Mouse (Mus musculus) regulatory T cell (primary cell): Measurements from ENCODE around the gene Ing3.

Source experiments
- in situ Hi-C: fragments of 300-600 bp; cut with MboI, MseI; formaldehyde crosslinking; loops from one replicate; pipeline ENCODE4 v1.15.1; 2025; ENCODE audit warnings: high pct_unique_total_duplicates

Ing3 gene

GRCm38 (mm10) chr6:21991151-21991550 lies 41.8 kb downstream of the Ing3 start:
- in situ Hi-C loops, result no loop called here

DNA sequence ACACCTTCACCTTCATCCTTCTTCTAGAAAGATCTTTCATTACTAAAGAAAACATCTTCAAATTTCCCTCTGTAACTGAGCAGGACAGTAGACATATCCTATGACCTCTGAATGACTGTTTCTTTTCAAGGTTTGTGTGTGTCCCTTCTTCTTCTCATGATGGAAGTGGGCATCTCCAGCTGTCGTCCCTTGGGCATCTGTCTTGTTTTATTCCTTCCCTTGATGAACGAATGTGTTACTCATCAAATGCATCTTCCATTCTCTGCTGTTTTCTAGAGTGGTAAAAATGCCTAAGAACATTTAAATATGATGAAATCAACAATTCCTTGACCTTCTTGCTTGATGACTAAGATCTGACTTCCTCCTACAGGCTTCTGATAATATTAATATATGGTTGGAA lies 43.7 kb downstream of the Ing3 start:
- in situ Hi-C loops, result no loop called here

DNA sequence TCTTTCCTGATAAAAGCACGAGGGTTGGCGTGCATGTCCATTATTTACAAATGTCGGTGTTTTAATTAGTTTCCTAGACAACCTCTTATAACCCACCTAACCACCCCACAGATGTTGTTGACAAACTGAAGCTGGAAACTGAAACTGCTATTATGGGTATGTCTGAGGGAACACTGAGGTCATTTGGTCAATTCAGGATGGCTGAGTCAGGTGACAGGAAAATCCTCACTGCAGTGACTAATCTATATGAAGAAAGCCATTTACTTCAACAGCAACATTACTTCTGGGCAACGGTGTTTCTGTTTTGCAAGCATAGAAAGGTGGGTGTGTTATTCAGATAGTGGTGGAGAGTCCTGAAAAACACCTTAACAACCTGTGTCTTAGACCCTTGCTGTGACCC lies 48.8 kb downstream of the Ing3 start:
- in situ Hi-C loops, result no loop called here

DNA sequence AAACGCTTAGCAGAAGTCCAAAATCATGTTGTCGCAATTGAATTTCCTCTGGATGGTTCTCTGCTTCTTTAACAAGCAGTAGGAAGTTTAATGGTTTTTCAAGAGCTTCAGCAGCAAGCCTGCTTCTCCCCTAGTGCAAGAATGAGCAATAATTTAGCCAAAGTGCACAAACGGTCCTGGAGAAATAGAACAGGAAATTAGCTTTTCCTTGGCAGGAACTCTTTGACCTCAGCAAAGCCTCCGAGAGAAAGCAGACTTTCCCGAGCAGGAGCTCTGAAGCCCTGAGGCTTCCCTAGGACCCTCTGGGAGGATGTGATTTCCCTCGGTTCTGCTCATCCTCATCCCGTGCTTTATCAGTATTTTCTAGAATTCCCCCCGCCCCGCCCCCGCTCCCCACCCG lies 49.7 kb downstream of the Ing3 start:
- in situ Hi-C loops, result no loop called here

DNA sequence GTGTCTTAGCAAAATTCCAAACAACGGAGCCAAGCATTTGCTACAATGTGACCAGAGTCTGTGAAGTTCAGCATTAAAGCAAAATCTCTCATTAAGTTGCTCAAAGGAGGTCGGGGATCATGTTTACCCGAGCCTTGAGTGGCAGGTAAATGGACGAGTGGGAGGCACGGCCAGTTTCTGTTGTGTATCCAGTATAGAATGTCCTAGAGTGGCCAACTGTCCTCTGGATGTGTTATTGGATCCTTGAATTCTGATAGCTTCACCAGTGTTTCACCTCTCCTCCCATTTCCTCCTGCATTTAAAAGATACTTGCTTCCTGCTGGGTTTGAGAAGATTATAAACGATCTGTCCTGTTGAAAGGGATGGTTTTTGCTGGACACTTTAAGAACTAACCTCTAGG lies 50.7 kb downstream of the Ing3 start:
- in situ Hi-C loops, result no loop called here

DNA sequence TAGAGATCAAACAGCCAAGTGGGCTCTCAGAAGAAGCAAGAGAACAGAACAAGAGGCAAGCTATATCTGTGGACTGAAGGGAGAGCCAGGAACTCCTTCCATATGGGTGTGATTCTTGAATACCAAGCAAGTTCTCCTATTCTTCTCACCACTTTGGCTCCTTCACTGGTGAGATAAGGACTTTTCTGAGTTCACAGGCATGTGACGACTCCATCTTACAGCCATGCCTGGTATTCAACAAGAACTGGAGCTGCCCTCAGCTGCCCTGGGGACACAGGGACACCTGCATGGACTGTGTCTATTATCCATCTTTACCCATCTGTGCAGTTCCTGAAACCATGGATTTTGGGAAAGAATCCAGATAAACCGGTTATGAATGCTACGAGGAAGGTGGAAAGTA lies 51.5 kb downstream of the Ing3 start:
- in situ Hi-C loops, result no loop called here

DNA sequence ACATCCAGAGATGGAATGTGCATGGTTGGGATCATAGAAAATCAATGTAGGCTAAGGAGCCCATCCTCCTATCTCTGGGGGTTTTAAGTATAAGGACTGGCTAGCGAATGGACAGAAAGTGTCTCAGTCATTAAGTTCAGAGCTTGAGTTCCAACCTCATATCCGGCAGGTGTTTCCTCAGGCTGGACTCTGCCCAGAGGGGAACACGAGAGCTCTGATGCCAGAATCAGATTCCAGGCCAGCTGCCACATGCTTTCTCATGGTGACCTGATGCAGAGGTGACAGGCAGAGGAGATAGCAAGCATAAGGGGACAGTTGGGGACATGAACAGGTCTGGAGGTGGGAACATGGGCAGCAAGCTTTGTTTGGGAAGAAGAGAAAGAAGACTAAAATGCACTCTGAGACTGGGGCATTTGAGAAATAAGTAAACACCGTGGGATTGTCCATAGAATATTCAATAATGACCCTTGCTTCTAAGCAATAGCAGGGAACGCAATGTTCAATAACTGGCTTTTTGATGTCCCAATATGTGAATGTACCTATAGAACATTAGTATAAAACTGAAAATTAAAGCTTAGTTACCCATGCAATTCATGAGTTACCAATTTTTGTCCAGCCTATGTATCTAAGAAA lies 52.0 kb downstream of the Ing3 start:
- in situ Hi-C loops, result no loop called here

- in situ Hi-C loops, result no loop called here
Measured at GRCm38 (mm10) chr6:22002521-22003199, 53.3 kb downstream of the Ing3 start.

- in situ Hi-C loops, result no loop called here
Measured at GRCm38 (mm10) chr6:22003200-22003587, 53.8 kb downstream of the Ing3 start.

DNA sequence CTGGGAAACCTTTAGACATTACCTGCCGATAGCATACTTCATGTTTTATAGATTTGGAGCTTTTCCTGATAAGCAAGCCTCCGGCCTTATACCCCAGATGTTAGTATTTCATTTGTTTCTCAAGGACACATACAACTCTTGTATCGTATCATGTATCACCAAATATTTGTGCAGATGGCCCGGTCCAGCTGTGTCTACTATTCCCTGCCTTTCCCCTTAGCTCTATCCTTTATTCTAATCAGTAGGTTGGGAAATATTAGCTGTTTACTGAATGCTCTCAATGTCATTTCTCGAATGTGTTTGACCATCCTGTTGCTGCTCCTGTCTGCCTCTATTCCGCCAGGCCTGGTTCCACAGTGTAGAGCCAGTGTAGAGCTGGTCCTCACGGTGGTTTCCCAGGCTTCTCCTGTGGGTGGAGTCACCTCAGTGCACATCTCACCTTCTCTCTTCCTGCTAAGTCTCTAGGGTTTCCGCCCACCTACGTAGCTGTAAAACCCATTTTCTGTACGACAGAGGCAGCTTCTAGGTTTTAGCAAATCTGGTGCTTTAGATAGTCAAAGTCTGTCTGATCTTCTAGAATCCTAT lies 54.7 kb downstream of the Ing3 start:
- in situ Hi-C loops, result no loop called here

DNA sequence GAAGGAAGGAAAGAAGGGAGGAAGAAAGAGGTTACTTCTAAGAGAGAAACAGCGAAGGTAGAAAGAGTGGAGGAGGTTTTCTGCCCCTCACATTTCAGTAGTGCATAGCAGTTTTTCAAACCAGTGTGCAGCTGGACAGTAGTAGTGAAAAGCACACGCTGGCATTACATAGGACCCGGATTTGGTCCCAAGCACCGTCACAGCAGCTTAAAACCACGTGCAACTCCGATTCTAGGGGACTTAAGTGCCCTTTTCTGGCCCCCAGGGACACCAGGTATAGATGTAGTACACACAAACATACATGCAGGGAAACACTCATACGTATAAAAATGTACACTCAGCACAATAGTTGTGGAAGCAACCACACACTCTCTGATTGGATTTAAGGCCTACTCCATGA lies 59.0 kb downstream of the Ing3 start:
- in situ Hi-C loops, result no loop called here

- in situ Hi-C loops, result no loop called here
Measured at GRCm38 (mm10) chr6:22010258-22010657, 60.9 kb downstream of the Ing3 start.

- in situ Hi-C loops, result no loop called here
Measured at GRCm38 (mm10) chr6:22010761-22011281, 61.5 kb downstream of the Ing3 start.

- in situ Hi-C loops, result no loop called here
Measured at GRCm38 (mm10) chr6:22011546-22011945, 62.2 kb downstream of the Ing3 start.

- in situ Hi-C loops, result no loop called here
Measured at GRCm38 (mm10) chr6:22012099-22012498, 62.7 kb downstream of the Ing3 start.

GRCm38 (mm10) chr6:22012501-22012900 lies 63.1 kb downstream of the Ing3 start:
- in situ Hi-C loops, result no loop called here

DNA sequence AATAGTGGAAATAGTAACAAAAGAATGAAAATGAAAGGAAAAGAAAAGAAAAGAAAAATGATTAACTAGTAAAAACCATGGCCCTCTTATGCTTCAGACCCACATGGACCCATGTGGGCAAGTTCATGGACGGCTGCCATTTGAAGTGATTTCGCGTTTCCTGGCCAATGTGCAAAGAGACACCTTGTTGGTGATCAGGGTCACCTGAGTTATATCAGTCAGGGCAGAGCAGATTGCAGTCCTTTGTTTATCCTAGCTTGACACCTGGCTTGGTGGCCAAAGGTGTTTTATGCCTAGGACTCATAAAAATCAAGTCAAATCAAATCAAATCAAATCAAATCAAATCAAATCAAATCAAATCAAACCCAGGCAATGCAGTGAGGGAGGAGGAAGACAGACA lies 64.0 kb downstream of the Ing3 start:
- in situ Hi-C loops, result no loop called here

DNA sequence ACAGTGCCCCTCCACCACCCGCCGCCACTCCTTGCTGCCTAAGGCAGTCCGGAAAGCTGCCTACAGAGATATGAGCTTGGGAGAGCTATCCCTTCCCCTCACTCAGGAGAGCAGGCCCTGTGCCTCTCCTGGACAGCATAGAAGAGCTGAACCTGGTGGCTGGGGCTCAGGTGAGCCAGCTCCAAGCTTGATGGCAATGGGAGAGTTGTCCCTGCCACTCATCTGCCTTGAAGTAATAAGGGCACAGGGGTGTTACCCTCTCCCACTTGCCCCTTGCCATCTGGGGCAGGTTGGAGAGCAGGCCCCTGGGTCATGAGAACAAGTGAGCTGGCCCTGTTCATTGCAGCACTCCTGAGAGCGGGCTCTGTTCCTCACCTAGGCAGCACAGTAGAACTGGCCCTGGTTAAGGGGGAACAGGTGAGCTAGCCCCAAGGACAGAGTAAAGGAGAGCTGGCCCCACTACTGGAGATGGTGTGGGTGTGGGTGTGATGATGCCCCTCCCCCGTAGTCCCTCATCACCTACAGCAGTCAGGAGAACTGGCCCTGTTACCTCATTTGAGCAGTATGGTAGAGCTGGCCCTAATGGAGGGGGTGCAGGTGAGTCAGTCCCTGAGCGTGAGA lies 65.0 kb downstream of the Ing3 start:
- in situ Hi-C loops, result no loop called here

DNA sequence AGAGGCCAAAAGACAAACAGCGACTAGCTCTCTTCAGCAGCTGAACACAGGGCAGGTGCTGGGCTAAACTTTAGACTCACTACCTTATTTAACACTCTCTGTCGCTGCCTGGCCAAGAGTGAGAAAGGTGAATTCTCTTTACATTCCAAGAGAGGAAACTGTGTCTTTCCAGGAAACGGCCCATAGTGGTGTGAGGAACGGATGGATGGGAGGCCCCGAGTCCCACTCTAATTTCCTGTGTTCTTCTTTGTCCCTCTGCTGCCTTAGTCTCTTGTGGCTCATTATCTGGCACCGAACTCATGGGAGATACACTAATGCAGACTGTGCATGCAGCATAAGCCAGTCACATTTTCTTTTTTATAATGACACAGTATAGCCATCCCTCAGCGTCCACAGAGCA lies 68.3 kb downstream of the Ing3 start:
- in situ Hi-C loops, result no loop called here

- in situ Hi-C loops, result no loop called here
Measured at GRCm38 (mm10) chr6:22018768-22019445, 69.5 kb downstream of the Ing3 start.

GRCm38 (mm10) chr6:22019637-22020036 lies 70.3 kb downstream of the Ing3 start:
- in situ Hi-C loops, result no loop called here

DNA sequence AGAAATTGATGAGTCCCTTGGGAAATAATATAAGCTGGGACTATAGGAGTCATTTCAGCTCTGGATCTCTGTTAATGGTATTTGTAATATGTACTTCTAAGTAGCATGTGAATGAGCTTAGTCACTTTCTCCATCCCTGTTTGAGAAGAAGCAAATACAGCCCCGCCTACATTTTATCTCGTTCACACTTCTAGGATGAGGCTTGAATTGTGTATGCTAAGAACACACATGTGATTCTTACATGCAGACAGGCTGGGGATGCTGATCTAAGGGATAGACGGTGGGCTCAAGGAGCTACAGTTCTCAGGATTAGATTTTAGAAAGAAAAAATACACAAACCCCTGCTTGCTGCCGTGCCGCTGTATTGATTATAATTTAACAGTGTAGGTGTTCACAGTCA lies 71.3 kb downstream of the Ing3 start:
- in situ Hi-C loops, result no loop called here
